Mouse (Mus musculus) C2C12 (cell line): ENCODE data around the gene Crisp2.

Source experiments
- CTCF ChIP-seq: IDR thresholded peaks from one replicate; pipeline ENCODE4 v1.5.1; 2011; ENCODE audit not compliant: control insufficient read depth, insufficient read depth, insufficient read length
- MYOD1 ChIP-seq: IDR thresholded peaks from one replicate; pipeline ENCODE4 v1.6.1; 2011; ENCODE audit warnings: low read depth; ENCODE audit not compliant: control insufficient read depth, insufficient read length
- MYOG ChIP-seq: IDR thresholded peaks from one replicate; pipeline ENCODE4 v1.6.1; 2011; ENCODE audit not compliant: control insufficient read depth, insufficient read length; ENCODE audit errors: extremely low read depth
- USF1 ChIP-seq: IDR thresholded peaks from one replicate; pipeline ENCODE4 v1.6.1; 2011; ENCODE audit warnings: low read depth, mild to moderate bottlenecking, control low read depth, moderate library complexity

GRCm38 (mm10) chr17:40767120-40767519, 39.7 kb downstream of the Crisp2 start:
- TF ChIP-seq CTCF (no peak), USF1 (no peak), MYOD1 (no peak), MYOG (no peak)
